In genomic region chr4:119524466-119524865, GRCm38 (mm10) we compare ENCODE assay signal across 20 mouse cellular contexts. TPM values are rescaled to one million over a fixed set of nuclear protein-coding genes. Genes with fewer than 3 reads are reported as not detected.
DNase-seq lines count a peak whose midpoint lies in the region; ATAC-seq and TF ChIP-seq lines count a peak whose summit lies in the region.
"Had no signal": no experiment of that assay in that cellular context is flagged by ENCODE, and none has a peak within 500 bp of the region (broad histone marks: within the 10 kb centered on the region; RNA-seq: fewer than 3 reads in every experiment).

No protein-coding gene starts in this region.

- H3K9me3 ChIP-seq in forebrain, embryonic 13.5 days (replicated peaks), result no peaks in the 10 kb centered on the region
- no peaks in the 10 kb centered on the region for H3K9me3 ChIP-seq in forebrain, embryonic 10.5 days
- H3K9me3 ChIP-seq in neural tube, embryonic 13.5 days, result no peaks in the 10 kb centered on the region
- no peaks in the 10 kb centered on the region for H3K9me3 ChIP-seq in hindbrain, postnatal 0 days (ENCODE audit: low read length)
- no peaks in the 10 kb centered on the region for H3K9me3 ChIP-seq in neural tube, embryonic 14.5 days (ENCODE audit: control insufficient read depth, low read length)
- H3K9me3 ChIP-seq in liver, embryonic 11.5 days (ENCODE audit: control insufficient read depth, low read length), result no peaks in the 10 kb centered on the region
- H3K9me3 ChIP-seq: embryonic facial prominence, embryonic 13.5 days; heart, embryonic 10.5 days; liver, embryonic 12.5 days had no signal

- no peak overlapping the region for H3K4me2 ChIP-seq in forebrain, embryonic 13.5 days
- H3K4me2 ChIP-seq in neural tube, embryonic 13.5 days, result no peak overlapping the region
- H3K4me2 ChIP-seq in hindbrain, postnatal 0 days (ENCODE audit: low read depth, low read length), result no peak overlapping the region
- no peak overlapping the region for H3K4me2 ChIP-seq in neural tube, embryonic 14.5 days (ENCODE audit: low read depth, low read length)
- no peak overlapping the region for H3K4me2 ChIP-seq in liver, embryonic 11.5 days
- H3K4me2 ChIP-seq: embryonic facial prominence, embryonic 13.5 days; liver, embryonic 12.5 days had no signal

- no peak for TF ChIP-seq CTCF in hindbrain, postnatal 0 days (IDR thresholded peaks at IDR 0.05; ENCODE audit: low read depth)

- H3K27ac ChIP-seq in forebrain, embryonic 13.5 days, result peak overlapping the region; percentile 69
- no peak overlapping the region for H3K27ac ChIP-seq in forebrain, embryonic 10.5 days
- H3K27ac ChIP-seq in neural tube, embryonic 13.5 days (replicated peaks), result peak overlapping the region; percentile 79
- H3K27ac ChIP-seq in hindbrain, postnatal 0 days, result peak overlapping the region; percentile 78; the same call in 1 of the 2 replicates
- peak overlapping the region; percentile 72 for H3K27ac ChIP-seq in neural tube, embryonic 14.5 days (ENCODE audit: low read depth, low read length)
- H3K27ac ChIP-seq in liver, embryonic 11.5 days (ENCODE audit: low read depth, low read length), result no peak overlapping the region
- H3K27ac ChIP-seq: embryonic facial prominence, embryonic 13.5 days; heart, embryonic 10.5 days; kidney, postnatal 0 days; liver, embryonic 12.5 days had no signal

- H3K36me3 ChIP-seq in forebrain, embryonic 13.5 days (ENCODE audit: poor library complexity, severe bottlenecking), result no peaks in the 10 kb centered on the region
- no peaks in the 10 kb centered on the region for H3K36me3 ChIP-seq in forebrain, embryonic 10.5 days (replicated peaks)
- no peaks in the 10 kb centered on the region for H3K36me3 ChIP-seq in neural tube, embryonic 13.5 days
- no peaks in the 10 kb centered on the region for H3K36me3 ChIP-seq in hindbrain, postnatal 0 days (ENCODE audit: insufficient read depth, low read length)
- no peaks in the 10 kb centered on the region for H3K36me3 ChIP-seq in neural tube, embryonic 14.5 days (ENCODE audit: control insufficient read depth, insufficient read depth, low read length)
- H3K36me3 ChIP-seq in liver, embryonic 11.5 days (ENCODE audit: control insufficient read depth, insufficient read depth, low read length), result no peaks in the 10 kb centered on the region
- H3K36me3 ChIP-seq: embryonic facial prominence, embryonic 13.5 days; heart, embryonic 10.5 days; liver, embryonic 12.5 days had no signal

- DNase-seq in forebrain, embryonic 10.5 days (ENCODE audit: extremely low spot score, low spot score), result no peak
- DNase-seq in neural tube, embryonic 10.5 days (ENCODE audit: extremely low spot score, low spot score), result no peak
- DNase-seq in hindbrain, postnatal 0 days (ENCODE audit: low spot score), result no peak
- no peak for DNase-seq in liver, embryonic 11.5 days (ENCODE audit: low spot score)
- DNase-seq in embryo, embryonic 9.5 days (ENCODE audit: extremely low spot score), result no peak
- DNase-seq: adrenal gland, adult 8-10 months; cerebellum, adult 9-10 months; gastrocnemius, postnatal 36 days; kidney, adult 18-20 months; lung, adult 2 months; lung, postnatal 36 days had no signal

- H3K4me1 ChIP-seq in forebrain, embryonic 13.5 days, result no peaks in the 10 kb centered on the region; the same call in 1 of the 2 replicates
- no peaks in the 10 kb centered on the region for H3K4me1 ChIP-seq in forebrain, embryonic 10.5 days
- peaks cover 13% of the 10 kb centered on the region for H3K4me1 ChIP-seq in neural tube, embryonic 13.5 days (replicated peaks)
- 0 out of 2 replicates have a peak, but pooled peaks cover 6% of the 10 kb centered on the region for H3K4me1 ChIP-seq in hindbrain, postnatal 0 days (ENCODE audit: insufficient read depth, low read length)
- 0 out of 2 replicates have a peak, but pooled peaks cover 5% of the 10 kb centered on the region for H3K4me1 ChIP-seq in neural tube, embryonic 14.5 days (ENCODE audit: control insufficient read depth, insufficient read depth, low read length)
- no peaks in the 10 kb centered on the region for H3K4me1 ChIP-seq in liver, embryonic 11.5 days (replicated peaks; ENCODE audit: control insufficient read depth, insufficient read depth, low read length)
- H3K4me1 ChIP-seq: embryonic facial prominence, embryonic 13.5 days; heart, embryonic 10.5 days; liver, embryonic 12.5 days had no signal

- no peak overlapping the region for H3K4me3 ChIP-seq in forebrain, embryonic 13.5 days
- H3K4me3 ChIP-seq in forebrain, embryonic 10.5 days, result no peak overlapping the region
- no peak overlapping the region for H3K4me3 ChIP-seq in neural tube, embryonic 13.5 days
- H3K4me3 ChIP-seq in hindbrain, postnatal 0 days (ENCODE audit: low read length), result no peak overlapping the region
- H3K4me3 ChIP-seq in neural tube, embryonic 14.5 days (ENCODE audit: low read depth, low read length), result no peak overlapping the region
- no peak overlapping the region for H3K4me3 ChIP-seq in liver, embryonic 11.5 days (ENCODE audit: low read depth, low read length)
- H3K4me3 ChIP-seq: embryonic facial prominence, embryonic 13.5 days; heart, embryonic 10.5 days; liver, embryonic 12.5 days had no signal

- no peak for ATAC-seq in forebrain, embryonic 13.5 days
- ATAC-seq in neural tube, embryonic 13.5 days (ENCODE audit: low read depth), result no peak
- no peak for ATAC-seq in hindbrain, postnatal 0 days
- ATAC-seq in neural tube, embryonic 14.5 days (ENCODE audit: low read depth), result no peak
- ATAC-seq in liver, embryonic 11.5 days (replicated peaks; ENCODE audit: low FRiP score), result no peak
- ATAC-seq: CD4-positive, CD25-positive, alpha-beta regulatory T cell, adult 4 months; liver, embryonic 12.5 days; Patski had no signal

- 89% methylated on average over 2 of the region's 2 CpGs for WGBS in forebrain, embryonic 13.5 days
- WGBS in forebrain, embryonic 10.5 days, result 84% methylated on average over 2 of the region's 2 CpGs
- WGBS in neural tube, embryonic 13.5 days, result 83% methylated on average over 2 of the region's 2 CpGs
- WGBS in hindbrain, postnatal 0 days, result 95% methylated on average over 2 of the region's 2 CpGs
- WGBS in neural tube, embryonic 14.5 days, result 92% methylated on average over 2 of the region's 2 CpGs
- 81% methylated on average over 2 of the region's 2 CpGs for WGBS in liver, embryonic 11.5 days

- H3K27me3 ChIP-seq in forebrain, embryonic 13.5 days, result no peaks in the 10 kb centered on the region
- H3K27me3 ChIP-seq in forebrain, embryonic 10.5 days (ENCODE audit: poor library complexity, severe bottlenecking), result no peaks in the 10 kb centered on the region
- H3K27me3 ChIP-seq in neural tube, embryonic 13.5 days, result no peaks in the 10 kb centered on the region
- no peaks in the 10 kb centered on the region for H3K27me3 ChIP-seq in hindbrain, postnatal 0 days (ENCODE audit: insufficient read depth, low read length)
- H3K27me3 ChIP-seq in neural tube, embryonic 14.5 days (ENCODE audit: control insufficient read depth, insufficient read depth, low read length), result no peaks in the 10 kb centered on the region
- no peaks in the 10 kb centered on the region for H3K27me3 ChIP-seq in liver, embryonic 11.5 days (replicated peaks; ENCODE audit: control insufficient read depth, insufficient read depth, low read length)
- H3K27me3 ChIP-seq: embryonic facial prominence, embryonic 13.5 days; liver, embryonic 12.5 days had no signal

- H3K9ac ChIP-seq in forebrain, embryonic 13.5 days, result no peak overlapping the region
- no peak overlapping the region for H3K9ac ChIP-seq in neural tube, embryonic 13.5 days
- H3K9ac ChIP-seq in hindbrain, postnatal 0 days (replicated peaks; ENCODE audit: low read length), result no peak overlapping the region
- no peak overlapping the region for H3K9ac ChIP-seq in neural tube, embryonic 14.5 days (replicated peaks; ENCODE audit: low read depth, low read length)
- H3K9ac ChIP-seq in liver, embryonic 11.5 days (ENCODE audit: low read depth, low read length), result no peak overlapping the region
- H3K9ac ChIP-seq: embryonic facial prominence, embryonic 13.5 days; liver, embryonic 12.5 days had no signal

RNA-seq across cellular contexts. Expression of gene Foxj3, which starts 12.3 kb away (rescaled TPM):
- polyA plus RNA-seq in forebrain, embryonic 13.5 days (2015; fragmentation: Nextera tagmentation; extraction: Ambion mirVana), result 23.8 and 25.4 TPM in 2 replicates
- polyA plus RNA-seq in forebrain, embryonic 10.5 days (2016; fragmentation: Nextera tagmentation; extraction: Ambion mirVana), result 21.3 and 23.4 TPM in 2 replicates
- 23.5 and 26.1 TPM in 2 replicates for polyA plus RNA-seq in neural tube, embryonic 13.5 days (2015; fragmentation: Nextera tagmentation; extraction: Ambion mirVana)
- total RNA-seq in hindbrain, postnatal 0 days (2014; rRNA removed), result 32.4 and 32.7 TPM in 2 replicates
- 17.8 and 19.1 TPM in 2 replicates for polyA plus RNA-seq in hindbrain, postnatal 0 days (2015; fragmentation: Nextera tagmentation; extraction: Ambion mirVana)
- 30.7 and 37.3 TPM in 2 replicates for polyA plus RNA-seq in neural tube, embryonic 14.5 days (2014; fragmentation: Nextera tagmentation; extraction: Ambion mirVana)
- 16.5 and 19.1 TPM in 2 replicates for polyA plus RNA-seq in liver, embryonic 11.5 days (2014; fragmentation: Nextera tagmentation; extraction: Ambion mirVana)

RNA-seq across cellular contexts. Expression of gene Frg2f1, which starts 14.9 kb away (rescaled TPM):
- polyA plus RNA-seq in forebrain, embryonic 13.5 days (2015; fragmentation: Nextera tagmentation; extraction: Ambion mirVana), result 4.8 TPM in 2 replicates
- polyA plus RNA-seq in forebrain, embryonic 10.5 days (2016; fragmentation: Nextera tagmentation; extraction: Ambion mirVana), result 2.1 and 2.5 TPM in 2 replicates
- 5.4 and 7.2 TPM in 2 replicates for polyA plus RNA-seq in neural tube, embryonic 13.5 days (2015; fragmentation: Nextera tagmentation; extraction: Ambion mirVana)
- total RNA-seq in hindbrain, postnatal 0 days (2014; rRNA removed), result 13.5 and 24.3 TPM in 2 replicates
- 11.2 and 11.8 TPM in 2 replicates for polyA plus RNA-seq in hindbrain, postnatal 0 days (2015; fragmentation: Nextera tagmentation; extraction: Ambion mirVana)
- 10.4 and 11.1 TPM in 2 replicates for polyA plus RNA-seq in neural tube, embryonic 14.5 days (2014; fragmentation: Nextera tagmentation; extraction: Ambion mirVana)
- polyA plus RNA-seq in liver, embryonic 11.5 days (2014; fragmentation: Nextera tagmentation; extraction: Ambion mirVana), result 1.4 and 1.9 TPM in 2 replicates

RNA-seq across cellular contexts. Expression of gene Rimkla, which starts 32.0 kb away (rescaled TPM):
- 12.2 and 12.6 TPM in 2 replicates for polyA plus RNA-seq in forebrain, embryonic 13.5 days (2015; fragmentation: Nextera tagmentation; extraction: Ambion mirVana)
- 3.1 and 3.2 TPM in 2 replicates for polyA plus RNA-seq in forebrain, embryonic 10.5 days (2016; fragmentation: Nextera tagmentation; extraction: Ambion mirVana)
- 26.3 and 28.7 TPM in 2 replicates for polyA plus RNA-seq in neural tube, embryonic 13.5 days (2015; fragmentation: Nextera tagmentation; extraction: Ambion mirVana)
- 39.8 and 43.1 TPM in 2 replicates for total RNA-seq in hindbrain, postnatal 0 days (2014; rRNA removed)
- 20.9 and 23.1 TPM in 2 replicates for polyA plus RNA-seq in hindbrain, postnatal 0 days (2015; fragmentation: Nextera tagmentation; extraction: Ambion mirVana)
- 33.4 and 37.7 TPM in 2 replicates for polyA plus RNA-seq in neural tube, embryonic 14.5 days (2014; fragmentation: Nextera tagmentation; extraction: Ambion mirVana)
- polyA plus RNA-seq in liver, embryonic 11.5 days (2014; fragmentation: Nextera tagmentation; extraction: Ambion mirVana), result 0.34 and 0.44 TPM in 2 replicates
- total RNA-seq: gastrocnemius, postnatal 36 days had no signal

Comparison
In these comparisons a context has a peak if more than half of its experiments do, and no peak if none do; other contexts are left out.
1. H3K27ac ChIP-seq: peak in forebrain, embryonic 13.5 days (single experiment), neural tube, embryonic 13.5 days (single experiment), hindbrain, postnatal 0 days (single experiment) and neural tube, embryonic 14.5 days (single experiment); none in forebrain, embryonic 10.5 days (single experiment) and liver, embryonic 11.5 days (single experiment).